26 mouse cellular contexts compared by ENCODE assay signal in genomic region chr1:51152017-51152416, GRCm38 (mm10).
A peak's percentile ranks its signal among the peaks of the same experiment; 100 is the strongest.
DNase-seq lines count a peak whose midpoint lies in the region; ATAC-seq and TF ChIP-seq lines count a peak whose summit lies in the region.
"Had no signal": no experiment of that assay in that cellular context is flagged by ENCODE, and none has a peak within 500 bp of the region (broad histone marks: within the 10 kb centered on the region; RNA-seq: fewer than 3 reads in every experiment).

No protein-coding gene starts in this region.

- in situ Hi-C loops in Patski (cut with MboI; ENCODE audit: low pct_unique_long_range_greater_than_20kb), result no loop called here

- H3K79me2 ChIP-seq in heart, adult 2 months (replicated peaks; ENCODE audit: control insufficient read depth, insufficient read depth, low read length), result no peaks in the 10 kb centered on the region

- DNase-seq in heart, adult 2 months, result no peak
- peak; percentile 89 for DNase-seq in Muller cell, postnatal 12 days (ENCODE audit: inconsistent ontology term)
- no peak for DNase-seq in Patski (ENCODE audit: low read depth, low spot score)
- DNase-seq in mesoderm, embryonic 11.5 days (ENCODE audit: low read depth, low spot score), result peak; percentile 30
- DNase-seq in frontal cortex, postnatal 25 days (ENCODE audit: low spot score in 2 of 2), result no peak
- DNase-seq: cerebellum, adult 11 months; cerebellum, adult 9-11 months; gastrocnemius, postnatal 10 days; heart, postnatal 36 days; kidney, adult 18-20 months; kidney, postnatal 25 days; lung, adult 18-20 months; lung, postnatal 4 days; thymus, postnatal 14 days had no signal

- 29% methylated on average over 2 of the region's 2 CpGs for WGBS in heart, embryonic 16.5 days
- WGBS in heart, adult 2 months, result 50% methylated on average over 2 of the region's 2 CpGs
- 41% methylated on average over 2 of the region's 2 CpGs for WGBS in midbrain, embryonic 13.5 days

- no peak overlapping the region for H3K4me3 ChIP-seq in heart, embryonic 16.5 days (ENCODE audit: low read length)
- no peak overlapping the region for H3K4me3 ChIP-seq in heart, adult 2 months
- no peak overlapping the region for H3K4me3 ChIP-seq in midbrain, embryonic 13.5 days (replicated peaks)
- H3K4me3 ChIP-seq: embryonic facial prominence, embryonic 15.5 days; layer of hippocampus, adult 2 months; limb, embryonic 13.5 days; liver, embryonic 12.5 days; myocyte; neural tube, embryonic 13.5 days had no signal

- H3K4me2 ChIP-seq in heart, embryonic 16.5 days (ENCODE audit: low read depth, low read length), result no peak overlapping the region
- H3K4me2 ChIP-seq in midbrain, embryonic 13.5 days (replicated peaks), result no peak overlapping the region
- H3K4me2 ChIP-seq: embryonic facial prominence, embryonic 15.5 days; hindbrain, embryonic 14.5 days; limb, embryonic 13.5 days; liver, embryonic 12.5 days; neural tube, embryonic 13.5 days had no signal

- H3K27me3 ChIP-seq in heart, embryonic 16.5 days (ENCODE audit: control insufficient read depth, insufficient read depth, low read length), result no peaks in the 10 kb centered on the region
- no peaks in the 10 kb centered on the region for H3K27me3 ChIP-seq in heart, adult 2 months (ENCODE audit: control insufficient read depth, insufficient read depth, low read length)
- H3K27me3 ChIP-seq in Patski, result no peaks in the 10 kb centered on the region
- no peaks in the 10 kb centered on the region for H3K27me3 ChIP-seq in midbrain, embryonic 13.5 days
- H3K27me3 ChIP-seq: embryonic facial prominence, embryonic 15.5 days; limb, embryonic 13.5 days; liver, embryonic 12.5 days; neural tube, embryonic 13.5 days had no signal

- no peak for TF ChIP-seq EP300 in heart, adult 2 months (IDR thresholded peaks at IDR 0.05; ENCODE audit: insufficient read depth, low read depth, low read length)

- no peak for TF ChIP-seq POLR2A in heart, adult 2 months (IDR thresholded peaks at IDR 0.05; ENCODE audit: insufficient read depth, low read depth, low read length)

- no peak for ATAC-seq in heart, embryonic 16.5 days (replicated peaks; ENCODE audit: extremely low read depth, insufficient read depth, low FRiP score)
- ATAC-seq in Patski, result peak; percentile 92
- ATAC-seq in midbrain, embryonic 13.5 days, result no peak
- ATAC-seq: forebrain, embryonic 14.5 days; inflammation-experienced regulatory T-cells, adult 6 months; liver, embryonic 12.5 days; midbrain, embryonic 16.5 days had no signal

- H3K9me3 ChIP-seq in heart, embryonic 16.5 days (replicated peaks; ENCODE audit: control insufficient read depth, low read length), result no peaks in the 10 kb centered on the region
- H3K9me3 ChIP-seq in midbrain, embryonic 13.5 days, result no peaks in the 10 kb centered on the region
- H3K9me3 ChIP-seq: embryonic facial prominence, embryonic 15.5 days; limb, embryonic 13.5 days; liver, embryonic 12.5 days; neural tube, embryonic 13.5 days had no signal

- CTCF ChIA-PET in Patski (lab: Charles Lee), result interaction anchor here (1.7 to 1.9 kb wide), 2 partner anchors 11 to 12 kb away, joined by 5 to 6 read pairs; no protein-coding TSS in a partner anchor

- intact Hi-C loops in heart, adult 2 months (cut with DNase I), result loop anchor here (5.0 kb wide), 2 partner anchors 40 to 140 kb away; no protein-coding TSS in a partner anchor

- no peak overlapping the region for H3K9ac ChIP-seq in heart, embryonic 16.5 days (ENCODE audit: low read length)
- H3K9ac ChIP-seq in heart, adult 2 months (ENCODE audit: low read depth, low read length), result no peak overlapping the region
- no peak overlapping the region for H3K9ac ChIP-seq in midbrain, embryonic 13.5 days (replicated peaks)
- H3K9ac ChIP-seq: embryonic facial prominence, embryonic 15.5 days; hindbrain, embryonic 14.5 days; limb, embryonic 13.5 days; liver, embryonic 12.5 days; neural tube, embryonic 13.5 days had no signal

- peaks cover 21% of the 10 kb centered on the region for H3K4me1 ChIP-seq in heart, embryonic 16.5 days (ENCODE audit: control insufficient read depth, insufficient read depth, low read length)
- peaks cover 9% of the 10 kb centered on the region for H3K4me1 ChIP-seq in heart, adult 2 months (ENCODE audit: control insufficient read depth, insufficient read depth, low read length)
- H3K4me1 ChIP-seq in midbrain, embryonic 13.5 days (replicated peaks), result peaks cover 7% of the 10 kb centered on the region
- H3K4me1 ChIP-seq: embryonic facial prominence, embryonic 15.5 days; liver, embryonic 12.5 days had no signal

- POLR2A ChIA-PET in Patski (lab: Charles Lee), result no interaction called here

- no peaks in the 10 kb centered on the region for H3K36me3 ChIP-seq in heart, embryonic 16.5 days (ENCODE audit: control insufficient read depth, insufficient read depth)
- H3K36me3 ChIP-seq in heart, adult 2 months (ENCODE audit: control insufficient read depth, insufficient read depth, low read length), result peaks cover 6% of the 10 kb centered on the region
- no peaks in the 10 kb centered on the region for H3K36me3 ChIP-seq in midbrain, embryonic 13.5 days
- H3K36me3 ChIP-seq: embryonic facial prominence, embryonic 15.5 days; limb, embryonic 13.5 days; liver, embryonic 12.5 days; neural tube, embryonic 13.5 days had no signal

- H3K27ac ChIP-seq in heart, embryonic 16.5 days (ENCODE audit: low read length), result peak overlapping the region; percentile 56
- H3K27ac ChIP-seq in heart, adult 2 months, result no peak overlapping the region; the same call in 1 of the 2 replicates
- no peak overlapping the region for H3K27ac ChIP-seq in midbrain, embryonic 13.5 days
- H3K27ac ChIP-seq: embryonic facial prominence, embryonic 15.5 days; hindbrain, embryonic 14.5 days; layer of hippocampus, adult 2 months; limb, embryonic 13.5 days; liver, embryonic 12.5 days; neural tube, embryonic 13.5 days had no signal

- TF ChIP-seq CTCF in heart, adult 2 months (IDR thresholded peaks at IDR 0.05), result no peak
- no peak for TF ChIP-seq CTCF in Patski (IDR thresholded peaks at IDR 0.05)

Comparison
In these comparisons a context has a peak if more than half of its experiments do, and no peak if none do; other contexts are left out.
1. DNase-seq: peak in Muller cell, postnatal 12 days (single experiment) and mesoderm, embryonic 11.5 days (single experiment); none in heart, adult 2 months (0 of 2), Patski (single experiment) and frontal cortex, postnatal 25 days (0 of 2).